Mouse (Mus musculus) kidney, adult 2 months (tissue): ENCODE measurements around the gene Efna2. TPM values are rescaled to one million over a fixed set of nuclear protein-coding genes. Genes with fewer than 3 reads are reported as not detected.

Source experiments
- DNase-seq: peaks from one replicate; pipeline ENCODE4 v3.0.0; 2021
- H3K27ac ChIP-seq: fragments of 200-500 bp; 2 replicates; pipeline ENCODE4 v1.5.1; 2012; ENCODE audit warnings: low read depth, low read length, control low read depth, inconsistent platforms; ENCODE audit not compliant: insufficient read depth
- H3K27me3 ChIP-seq: fragments of 200-500 bp; replicated peaks from 2 replicates; pipeline ENCODE4 v1.6.1; 2012; ENCODE audit warnings: mild to moderate bottlenecking, moderate library complexity, low read length, inconsistent platforms; ENCODE audit not compliant: control insufficient read depth, insufficient read depth
- H3K36me3 ChIP-seq: fragments of 200-500 bp; 2 replicates; pipeline ENCODE4 v1.6.1; 2012; ENCODE audit warnings: mild to moderate bottlenecking, moderate library complexity, low read length, inconsistent platforms; ENCODE audit not compliant: control insufficient read depth, insufficient read depth
- H3K4me1 ChIP-seq: fragments of 200-500 bp; 2 replicates; pipeline ENCODE4 v1.6.1; 2011; ENCODE audit warnings: low read length; ENCODE audit not compliant: control insufficient read depth, insufficient read depth
- H3K4me3 ChIP-seq: fragments of 200-500 bp; 2 replicates; pipeline ENCODE4 v1.5.1; 2011; ENCODE audit warnings: mild to moderate bottlenecking, low read depth, low read length, control low read depth; ENCODE audit not compliant: insufficient read depth
- CTCF ChIP-seq: fragments of 200-500 bp; conservative IDR thresholded peaks from 2 replicates; pipeline ENCODE4 v1.5.1; 2011; ENCODE audit warnings: low read depth, mild to moderate bottlenecking, control low read depth, low read length, moderate library complexity, mixed read lengths; ENCODE audit not compliant: insufficient read depth, insufficient read length
- POLR2A ChIP-seq: fragments of 200-500 bp; IDR thresholded peaks from one replicate; pipeline ENCODE4 v1.6.1; 2011; ENCODE audit warnings: low read depth, low read length, control low read depth
- WGBS: fragments of 180-500 bp; shearing (Covaris S2); methylation state at CpG from one replicate; pipeline ENCODE4 v1.1.7; 2018; 5-methylcytosine and 5-hydroxymethylcytosine counted together
- polyA plus RNA-seq: library from polyadenylated mRNA; depleted of rRNA; stranded (reverse); fragments of >200 nt; gene quantifications from 2 replicates; pipeline ENCODE4 v1.2.3, GENCODE M21; 2012

Efna2 gene
- polyA plus RNA-seq, 1 experiment, result 1.5 TPM

DNA sequence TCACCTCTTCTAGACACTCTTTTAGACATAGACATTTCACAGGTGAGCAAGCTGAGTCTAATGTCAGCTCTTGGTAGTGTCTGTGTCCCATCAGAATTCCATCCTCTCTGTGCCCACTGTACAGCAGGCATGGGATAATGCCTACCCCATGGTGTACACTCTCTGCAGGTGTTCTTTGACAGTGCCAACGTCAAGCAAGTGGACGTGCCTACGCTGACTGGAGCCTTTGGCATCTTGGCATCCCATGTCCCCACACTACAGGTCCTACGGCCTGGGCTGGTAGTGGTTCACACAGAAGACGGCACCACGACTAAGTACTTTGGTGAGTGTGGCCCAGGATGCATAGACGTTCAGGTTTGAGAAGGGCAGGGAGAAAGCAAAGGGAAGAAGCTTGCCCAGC is 35.6 kb upstream of the Efna2 start:
- Histone ChIP-seq H3K27me3 (no peaks in the 10 kb centered on the region), H3K27ac (no peak overlapping the region), H3K4me1 (peaks cover 23% of the 10 kb centered on the region), H3K4me3 (no peak overlapping the region), H3K36me3 (no peaks in the 10 kb centered on the region)
- 80% methylated on average over 7 of the region's 7 CpGs for WGBS
- no peak for DNase-seq
- TF ChIP-seq CTCF, result no peak
- no peak for TF ChIP-seq POLR2A

DNA sequence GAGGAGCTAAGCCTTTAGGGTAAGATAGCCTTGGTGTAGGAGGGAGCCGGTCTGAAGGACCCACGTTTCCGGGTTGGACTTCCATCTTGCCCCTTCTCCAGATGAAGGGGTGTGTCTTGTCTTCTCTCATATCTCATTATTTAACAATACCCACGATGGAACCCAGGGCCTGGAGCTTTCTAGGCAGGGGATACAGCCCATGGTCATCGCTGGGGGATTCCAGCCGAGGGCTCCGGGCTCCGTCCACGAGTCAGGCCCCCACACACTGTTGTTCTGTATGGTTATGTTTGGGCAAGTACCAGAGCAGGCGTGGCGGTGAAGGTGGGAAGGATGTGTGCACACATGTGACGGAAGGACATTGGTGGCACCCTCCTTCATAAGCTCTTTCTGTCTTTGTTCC is 35.1 kb upstream of the Efna2 start:
- H3K4me1 ChIP-seq, result peaks cover 23% of the 10 kb centered on the region

DNA sequence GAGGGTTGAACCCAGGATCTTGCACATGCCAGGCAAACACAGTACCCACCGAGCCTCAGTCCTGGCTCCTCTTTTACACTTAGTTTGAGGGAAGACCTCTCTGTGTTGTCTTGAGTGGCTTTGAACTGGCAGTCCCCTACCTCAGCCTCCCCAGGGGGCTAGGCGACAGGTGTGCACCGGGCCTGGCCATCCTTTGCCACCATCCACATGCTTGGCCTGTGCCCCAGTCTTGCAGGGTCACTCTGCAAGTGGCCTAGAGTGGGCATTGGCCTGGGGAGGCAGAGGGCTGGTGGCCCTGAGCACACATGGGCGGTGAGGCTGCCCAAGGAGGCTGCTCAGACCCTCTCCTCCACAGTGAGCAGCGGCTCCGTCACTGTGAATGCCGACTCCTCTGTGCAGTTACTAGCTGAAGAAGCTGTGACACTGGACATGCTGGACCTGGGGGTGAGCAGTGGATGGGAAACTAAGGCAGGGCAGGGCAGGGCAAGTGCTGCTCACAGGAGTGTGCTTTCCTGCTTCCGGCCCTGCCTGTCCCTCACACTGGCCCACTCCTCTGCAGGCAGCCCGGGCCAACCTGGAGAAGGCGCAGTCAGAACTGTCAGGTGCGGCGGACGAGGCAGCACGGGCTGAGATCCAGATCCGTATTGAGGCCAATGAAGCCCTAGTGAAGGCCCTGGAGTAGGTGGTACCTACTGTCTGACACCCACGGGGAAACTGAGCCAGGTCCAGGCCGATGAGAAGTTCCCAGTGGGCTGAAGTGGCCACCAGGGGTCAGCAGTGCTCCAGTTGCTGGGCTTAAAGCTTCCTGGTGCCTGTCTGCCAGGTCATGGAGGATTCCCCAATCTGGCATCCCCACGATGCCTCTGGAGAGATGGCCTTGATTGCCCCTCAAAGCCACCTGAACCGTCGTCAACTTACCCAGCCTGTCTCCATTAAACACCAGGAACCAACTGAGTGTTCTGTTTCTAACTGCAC is 34.1 kb upstream of the Efna2 start:
- no peak overlapping the region for H3K4me3 ChIP-seq
- TF ChIP-seq CTCF, result peak; percentile 79
- TF ChIP-seq POLR2A, result no peak
- H3K4me1 ChIP-seq, result peaks cover 23% of the 10 kb centered on the region
- H3K27ac ChIP-seq, result 0 out of 2 replicates have a peak overlapping the region, but pooled peaks have one; percentile 0
- no peaks in the 10 kb centered on the region for H3K27me3 ChIP-seq
- WGBS, result 65% methylated on average over 20 of the region's 20 CpGs
- DNase-seq, result peak; percentile 76
- H3K36me3 ChIP-seq, result peaks cover 3% of the 10 kb centered on the region; the same call in 1 of the 2 replicates

More for the DNA sequence above, 35.1 kb upstream of the Efna2 start:
- WGBS, result 87% methylated on average over 12 of the region's 12 CpGs
- no peak overlapping the region for H3K4me3 ChIP-seq
- DNase-seq, result no peak
- TF ChIP-seq CTCF, result no peak
- TF ChIP-seq POLR2A, result no peak
- no peaks in the 10 kb centered on the region for H3K36me3 ChIP-seq
- H3K27me3 ChIP-seq, result no peaks in the 10 kb centered on the region
- no peak overlapping the region for H3K27ac ChIP-seq

DNA sequence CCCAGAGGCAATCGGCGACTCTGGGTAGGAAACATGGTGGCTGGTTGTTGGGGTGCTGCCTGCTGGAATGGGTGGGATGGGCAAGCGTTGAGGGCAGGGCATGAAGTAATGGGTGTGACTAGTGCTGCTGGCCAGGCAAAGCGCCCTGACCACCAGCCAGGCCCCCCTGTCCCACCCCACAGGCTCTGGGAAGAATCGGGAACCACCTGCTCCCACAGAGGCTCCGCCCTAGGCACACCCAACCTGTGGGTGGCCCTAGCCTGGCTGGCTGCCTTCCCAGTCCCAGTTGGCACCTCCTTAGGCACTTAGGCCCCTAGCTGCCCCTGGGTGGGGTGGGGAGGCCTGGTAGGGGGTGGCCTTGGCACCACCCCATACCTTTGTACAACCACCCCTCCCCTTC is 33.4 kb upstream of the Efna2 start:
- DNase-seq, result peak; percentile 84
- TF ChIP-seq POLR2A (no peak), CTCF (no peak)
- Histone ChIP-seq H3K4me3 (no peak overlapping the region), H3K36me3 (peaks cover 6% of the 10 kb centered on the region; the same call in 1 of the 2 replicates), H3K27ac (0 out of 2 replicates have a peak overlapping the region, but pooled peaks have one; percentile 0), H3K27me3 (no peaks in the 10 kb centered on the region), H3K4me1 (peaks cover 23% of the 10 kb centered on the region)
- 55% methylated on average over 6 of the region's 6 CpGs for WGBS

DNA sequence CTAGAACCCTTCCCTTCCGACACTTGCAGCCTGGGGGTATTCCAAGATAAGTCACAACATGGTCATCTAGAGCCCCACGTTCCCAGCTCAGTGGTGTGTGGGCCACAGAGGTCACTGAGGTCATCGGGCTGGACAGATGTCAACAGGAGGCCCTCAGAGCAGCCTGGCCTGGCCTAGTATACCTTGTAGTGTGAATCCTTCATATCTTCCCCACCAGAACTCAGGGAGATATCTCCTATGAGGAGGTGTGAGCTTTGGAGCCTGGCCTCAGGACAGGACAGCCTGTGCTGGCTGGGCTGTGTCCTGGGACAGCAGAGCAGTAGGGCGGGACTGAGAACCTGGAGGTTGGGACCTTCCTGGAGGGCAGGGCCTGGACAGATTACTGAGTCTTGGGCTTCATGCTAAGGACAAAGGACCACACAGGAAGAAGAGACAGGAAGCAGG is 32.7 kb upstream of the Efna2 start:
- WGBS, result 40% methylated on average over 4 of the region's 4 CpGs

DNA sequence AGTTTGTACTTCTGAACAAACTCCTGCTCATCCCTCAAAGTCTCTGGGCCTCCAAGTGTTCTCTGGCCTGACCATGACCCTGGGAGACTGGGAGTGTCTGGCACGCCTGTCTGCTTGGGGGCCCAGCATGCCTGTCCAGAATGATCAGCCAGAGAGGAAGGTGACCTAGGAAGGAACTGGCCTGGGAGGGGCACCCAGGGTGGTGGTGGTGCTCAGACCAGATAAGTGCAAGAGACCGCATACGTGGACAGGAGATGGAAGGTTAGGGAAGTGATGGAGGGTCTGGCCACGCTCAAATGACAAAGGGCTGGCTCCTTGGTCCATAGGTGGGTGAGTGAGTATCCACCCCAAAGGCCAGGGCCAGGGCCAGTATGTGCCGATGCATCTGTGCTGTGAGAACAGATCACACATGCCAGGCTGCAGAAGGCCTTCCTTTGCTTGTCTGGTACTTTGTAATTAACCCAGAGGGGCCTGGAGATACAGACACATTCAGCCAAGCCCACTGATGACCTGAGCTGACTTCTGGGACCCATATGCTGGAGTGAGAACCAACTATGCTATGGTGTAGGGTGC is 32.0 kb upstream of the Efna2 start:
- no peaks in the 10 kb centered on the region for H3K27me3 ChIP-seq
- TF ChIP-seq CTCF (no peak), POLR2A (no peak)
- H3K36me3 ChIP-seq, result peaks cover 6% of the 10 kb centered on the region; the same call in 1 of the 2 replicates
- H3K4me1 ChIP-seq, result peaks cover 24% of the 10 kb centered on the region
- peak overlapping the region; percentile 97 for H3K27ac ChIP-seq
- WGBS, result 45% methylated on average over 5 of the region's 5 CpGs
- no peak for DNase-seq
- H3K4me3 ChIP-seq, result peak overlapping the region; percentile 91; the same call in 1 of the 2 replicates

More for the DNA sequence above, 32.7 kb upstream of the Efna2 start:
- Histone ChIP-seq H3K27me3 (no peaks in the 10 kb centered on the region), H3K4me3 (no peak overlapping the region), H3K36me3 (peaks cover 6% of the 10 kb centered on the region; the same call in 1 of the 2 replicates), H3K4me1 (peaks cover 23% of the 10 kb centered on the region), H3K27ac (peak overlapping the region; percentile 97)
- TF ChIP-seq POLR2A (no peak), CTCF (no peak)
- peak; percentile 74 for DNase-seq
